19 mouse cellular contexts compared by ENCODE assay signal in genomic region chr15:84675317-84675716, GRCm38 (mm10). TPM values are rescaled to one million over a fixed set of nuclear protein-coding genes. Genes with fewer than 3 reads are reported as not detected.
DNase-seq lines count a peak whose midpoint lies in the region; ATAC-seq lines count a peak whose summit lies in the region.
"Had no signal": no experiment of that assay in that cellular context is flagged by ENCODE, and none has a peak within 500 bp of the region (broad histone marks: within the 10 kb centered on the region; RNA-seq: fewer than 3 reads in every experiment).

No protein-coding gene starts in this region.

- H3K4me1 ChIP-seq in kidney, embryonic 16.5 days (ENCODE audit: insufficient read depth, low read length) = peaks cover 9% of the 10 kb centered on the region
- H3K4me1 ChIP-seq in stomach, embryonic 14.5 days (ENCODE audit: control insufficient read depth, insufficient read depth, low read length) = 0 out of 2 replicates have a peak, but pooled peaks cover 9% of the 10 kb centered on the region

- no peaks in the 10 kb centered on the region for H3K27me3 ChIP-seq in kidney, embryonic 16.5 days (ENCODE audit: insufficient read depth, low read length)
- H3K27me3 ChIP-seq in stomach, embryonic 14.5 days (ENCODE audit: control insufficient read depth, insufficient read depth, low read length) = no peaks in the 10 kb centered on the region
- H3K27me3 ChIP-seq: heart, embryonic 13.5 days had no signal

- H3K9me3 ChIP-seq in kidney, embryonic 16.5 days (ENCODE audit: low read length) = no peaks in the 10 kb centered on the region
- no peaks in the 10 kb centered on the region for H3K9me3 ChIP-seq in stomach, embryonic 14.5 days (ENCODE audit: control insufficient read depth, low read depth, low read length)
- H3K9me3 ChIP-seq: forebrain, embryonic 13.5 days; heart, embryonic 13.5 days; neural tube, embryonic 13.5 days had no signal

- ATAC-seq in kidney, embryonic 16.5 days (ENCODE audit: low FRiP score, low TSS enrichment) = no peak
- peak; percentile 75 for ATAC-seq in stomach, embryonic 14.5 days (ENCODE audit: insufficient number of reproducible peaks, insufficient read depth, low FRiP score, low read depth)
- no peak for ATAC-seq in inflammation-experienced regulatory T-cells, adult 6 months
- ATAC-seq: activated CD4-positive, CD25-positive, alpha-beta regulatory T cell, adult 4 months; forebrain, embryonic 13.5 days had no signal

- peak; percentile 75 for DNase-seq in kidney, adult 11 months
- DNase-seq in gonadal fat pad, adult 2 months (ENCODE audit: low read depth) = peak; percentile 66
- peak; percentile 34 for DNase-seq in kidney, postnatal 10 days
- DNase-seq in ovary, postnatal 10 days (ENCODE audit: low spot score) = no peak
- no peak for DNase-seq in left cerebral cortex, postnatal 10 days (ENCODE audit: extremely low spot score in 1 of 2, low spot score in 2 of 2)
- DNase-seq: cerebellum, postnatal 14 days; lung, postnatal 14 days; right cerebral cortex, adult 18-20 months; thymus, adult 2 months had no signal

- no peak overlapping the region for H3K9ac ChIP-seq in kidney, embryonic 16.5 days (replicated peaks; ENCODE audit: low read length)
- no peak overlapping the region for H3K9ac ChIP-seq in stomach, embryonic 14.5 days (replicated peaks; ENCODE audit: low read depth, low read length)
- H3K9ac ChIP-seq: forebrain, embryonic 13.5 days; heart, embryonic 13.5 days; neural tube, embryonic 13.5 days had no signal

- H3K4me2 ChIP-seq in kidney, embryonic 16.5 days (replicated peaks; ENCODE audit: low read depth, low read length) = no peak overlapping the region
- no peak overlapping the region for H3K4me2 ChIP-seq in stomach, embryonic 14.5 days (replicated peaks; ENCODE audit: low read depth, low read length)
- H3K4me2 ChIP-seq: forebrain, embryonic 13.5 days; heart, embryonic 13.5 days; neural tube, embryonic 13.5 days had no signal

- H3K4me3 ChIP-seq in kidney, embryonic 16.5 days (ENCODE audit: low read length) = no peak overlapping the region
- no peak overlapping the region for H3K4me3 ChIP-seq in stomach, embryonic 14.5 days (ENCODE audit: low read depth, low read length)
- H3K4me3 ChIP-seq: forebrain, embryonic 13.5 days; heart, embryonic 13.5 days; neural tube, embryonic 13.5 days had no signal

- no peaks in the 10 kb centered on the region for H3K36me3 ChIP-seq in kidney, embryonic 16.5 days (ENCODE audit: insufficient read depth, low read length)
- H3K36me3 ChIP-seq in stomach, embryonic 14.5 days (ENCODE audit: control insufficient read depth, insufficient read depth, low read length) = no peaks in the 10 kb centered on the region
- H3K36me3 ChIP-seq: heart, embryonic 13.5 days; neural tube, embryonic 13.5 days had no signal

- H3K27ac ChIP-seq in kidney, embryonic 16.5 days (ENCODE audit: low read length) = no peak overlapping the region
- H3K27ac ChIP-seq in stomach, embryonic 14.5 days (ENCODE audit: low read length) = peak overlapping the region; percentile 71; the same call in 1 of the 2 replicates
- H3K27ac ChIP-seq: forebrain, embryonic 13.5 days; heart, embryonic 13.5 days; neural tube, embryonic 13.5 days had no signal

- intact Hi-C loops in left cerebral cortex, postnatal 10 days (cut with DNase I) = no loop called here

- 66% methylated on average over 8 of the region's 8 CpGs for whole genome bisulfite sequencing in kidney, embryonic 16.5 days
- WGBS in stomach, embryonic 14.5 days = 61% methylated on average over 8 of the region's 8 CpGs

RNA-seq across cellular contexts. Expression of gene Prr5, which starts 5.9 kb away (rescaled TPM):
- polyA plus RNA-seq in kidney, embryonic 16.5 days (2015; fragmentation: Nextera tagmentation; extraction: Ambion mirVana) = 43.4 and 44.1 TPM in 2 replicates
- 102 and 140 TPM in 2 replicates for polyA plus RNA-seq in gonadal fat pad, adult 2 months (2012; rRNA removed)
- polyA plus RNA-seq in stomach, embryonic 14.5 days (2014; fragmentation: Nextera tagmentation; extraction: Ambion mirVana) = 29.0 and 34.8 TPM in 2 replicates
- polyA plus RNA-seq in inflammation-experienced regulatory T-cells, adult 6 months (2017; shearing (Covaris generic)) = 1 to 10 TPM in 1 of 3 experiments, not detected in 2; 1.5 TPM
- total RNA-seq in left cerebral cortex, postnatal 10 days (2021) = 10 to 100 TPM; 11.4 to 16.3 TPM
- polyA plus RNA-seq: activated CD4-positive, CD25-positive, alpha-beta regulatory T cell, adult 4 months had no signal

RNA-seq across cellular contexts. Expression of gene Arhgap8, which starts 44.5 kb away (rescaled TPM):
- polyA plus RNA-seq in kidney, embryonic 16.5 days (2015; fragmentation: Nextera tagmentation; extraction: Ambion mirVana) = 12.3 and 13.8 TPM in 2 replicates
- 26.7 and 37.2 TPM in 2 replicates for polyA plus RNA-seq in gonadal fat pad, adult 2 months (2012; rRNA removed)
- 12.3 and 14.2 TPM in 2 replicates for polyA plus RNA-seq in stomach, embryonic 14.5 days (2014; fragmentation: Nextera tagmentation; extraction: Ambion mirVana)
- under 1 TPM in 1 of 3 experiments, not detected in 2; 0.24 TPM for polyA plus RNA-seq in inflammation-experienced regulatory T-cells, adult 6 months (2017; shearing (Covaris generic))
- total RNA-seq in left cerebral cortex, postnatal 10 days (2021) = under 1 TPM; 0.30 to 0.60 TPM
- total RNA-seq: hematopoietic stem cell, adult 5-6 weeks; megakaryocyte-erythroid progenitor cell, adult 5-6 weeks; monocyte, adult 5-6 weeks had no signal
- polyA plus RNA-seq: activated CD4-positive, CD25-positive, alpha-beta regulatory T cell, adult 4 months had no signal

Comparison
In these comparisons a context has a peak if more than half of its experiments do, and no peak if none do; other contexts are left out.
1. DNase-seq: peak in kidney, adult 11 months (single experiment), gonadal fat pad, adult 2 months (single experiment) and kidney, postnatal 10 days (single experiment); none in ovary, postnatal 10 days (single experiment) and left cerebral cortex, postnatal 10 days (0 of 2).
2. RNA of gene Prr5, which starts 5.9 kb away (polyA plus RNA-seq): 102 to 140 TPM in gonadal fat pad, adult 2 months, 43.4 to 44.1 TPM in kidney, embryonic 16.5 days and 29.0 to 34.8 TPM in stomach, embryonic 14.5 days; 1.5 TPM in inflammation-experienced regulatory T-cells, adult 6 months; every median in the first group is over 10 times any median in the second.